Mouse (Mus musculus): Measurements from ENCODE around the gene Inpp5k. TPM values are rescaled to one million over a fixed set of nuclear protein-coding genes. Genes with fewer than 3 reads are reported as not detected.

The Inpp5k gene
- total and polyA plus RNA-seq, 2 experiments from 2014 or later = 29.2 to 64.6 TPM

GRCm38 (mm10) chr11:75651426-75652221 lies 20.8 kb downstream of the Inpp5k start:
- H3K9ac ChIP-seq (replicated peaks; ENCODE audit: low read depth, low read length) = peak overlapping the region; percentile 83
- no peak for TF ChIP-seq EP300 (IDR thresholded peaks at IDR 0.05; ENCODE audit: low read depth)
- no peak for TF ChIP-seq CTCF (IDR thresholded peaks at IDR 0.05; ENCODE audit: low read depth)
- H3K27me3 ChIP-seq (ENCODE audit: control insufficient read depth, insufficient read depth, low read length) = no peaks in the 10 kb centered on the region
- DNase-seq (ENCODE audit: low spot score) (peak; percentile 79), ATAC-seq (ENCODE audit: insufficient read depth, low read depth) (peak; percentile 39)
- peak overlapping the region; percentile 77 for H3K4me3 ChIP-seq (ENCODE audit: low read depth, low read length)
- WGBS = 0% methylated on average over 54 of the region's 54 CpGs
- no peaks in the 10 kb centered on the region for H3K9me3 ChIP-seq (replicated peaks; ENCODE audit: control insufficient read depth, low read length)
- H3K27ac ChIP-seq (ENCODE audit: low read depth) = peak overlapping the region; percentile 95
- peak overlapping the region; percentile 81 for H3K4me2 ChIP-seq (ENCODE audit: low read depth, low read length)
- no peaks in the 10 kb centered on the region for H3K36me3 ChIP-seq (replicated peaks; ENCODE audit: control insufficient read depth, insufficient read depth, low read length)
- H3K4me1 ChIP-seq (ENCODE audit: control insufficient read depth, insufficient read depth) = peaks cover 47% of the 10 kb centered on the region

- Histone ChIP-seq H3K27ac (ENCODE audit: low read depth) (peak overlapping the region; percentile 95), H3K36me3 (replicated peaks; ENCODE audit: control insufficient read depth, insufficient read depth, low read length) (peaks cover 3% of the 10 kb centered on the region; the same call in 1 of the 2 replicates), H3K4me2 (ENCODE audit: low read depth, low read length) (peak overlapping the region; percentile 81), H3K27me3 (ENCODE audit: control insufficient read depth, insufficient read depth, low read length) (no peaks in the 10 kb centered on the region), H3K4me3 (ENCODE audit: low read depth, low read length) (peak overlapping the region; percentile 77), H3K9me3 (replicated peaks; ENCODE audit: control insufficient read depth, low read length) (no peaks in the 10 kb centered on the region), H3K4me1 (ENCODE audit: control insufficient read depth, insufficient read depth) (peaks cover 51% of the 10 kb centered on the region), H3K9ac (replicated peaks; ENCODE audit: low read depth, low read length) (peak overlapping the region; percentile 83)
- no peak for ATAC-seq (ENCODE audit: insufficient read depth, low read depth)
- TF ChIP-seq EP300 (IDR thresholded peaks at IDR 0.05; ENCODE audit: low read depth) (no peak), CTCF (IDR thresholded peaks at IDR 0.05; ENCODE audit: low read depth) (no peak)
- 28% methylated on average over 20 of the region's 20 CpGs for WGBS
- DNase-seq (ENCODE audit: low spot score) = no peak
Measured at GRCm38 (mm10) chr11:75652222-75652941, 21.6 kb downstream of the Inpp5k start.

GRCm38 (mm10) chr11:75652942-75653684 lies 22.3 kb downstream of the Inpp5k start:
- Histone ChIP-seq H3K4me1 (ENCODE audit: control insufficient read depth, insufficient read depth) (peaks cover 46% of the 10 kb centered on the region), H3K4me3 (ENCODE audit: low read depth, low read length) (peak overlapping the region; percentile 53), H3K27me3 (ENCODE audit: control insufficient read depth, insufficient read depth, low read length) (no peaks in the 10 kb centered on the region), H3K27ac (ENCODE audit: low read depth) (peak overlapping the region; percentile 98), H3K9ac (replicated peaks; ENCODE audit: low read depth, low read length) (peak overlapping the region; percentile 36), H3K9me3 (replicated peaks; ENCODE audit: control insufficient read depth, low read length) (no peaks in the 10 kb centered on the region), H3K36me3 (replicated peaks; ENCODE audit: control insufficient read depth, insufficient read depth, low read length) (peaks cover 10% of the 10 kb centered on the region), H3K4me2 (ENCODE audit: low read depth, low read length) (peak overlapping the region; percentile 81)
- peak; percentile 18 for DNase-seq (ENCODE audit: low spot score)
- TF ChIP-seq EP300 (IDR thresholded peaks at IDR 0.05; ENCODE audit: low read depth) = no peak
- peak; percentile 11; the same call in 1 of the 2 replicates for TF ChIP-seq CTCF (IDR thresholded peaks at IDR 0.05; ENCODE audit: low read depth)
- WGBS = 36% methylated on average over 14 of the region's 14 CpGs
- ATAC-seq (ENCODE audit: insufficient read depth, low read depth) = no peak

GRCm38 (mm10) chr11:75653781-75654470 lies 23.1 kb downstream of the Inpp5k start:
- peaks cover 38% of the 10 kb centered on the region for H3K4me1 ChIP-seq (ENCODE audit: control insufficient read depth, insufficient read depth)
- H3K4me2 ChIP-seq (ENCODE audit: low read depth, low read length) = peak overlapping the region; percentile 81
- TF ChIP-seq EP300 (IDR thresholded peaks at IDR 0.05; ENCODE audit: low read depth) = peak; percentile 82; the same call in 1 of the 2 replicates
- no peak for TF ChIP-seq CTCF (IDR thresholded peaks at IDR 0.05; ENCODE audit: low read depth)
- under 1% methylated on average over 42 of the region's 45 CpGs for WGBS
- no peaks in the 10 kb centered on the region for H3K27me3 ChIP-seq (ENCODE audit: control insufficient read depth, insufficient read depth, low read length)
- peak overlapping the region; percentile 36 for H3K9ac ChIP-seq (replicated peaks; ENCODE audit: low read depth, low read length)
- H3K27ac ChIP-seq (ENCODE audit: low read depth) = peak overlapping the region; percentile 98
- peaks cover 18% of the 10 kb centered on the region for H3K36me3 ChIP-seq (replicated peaks; ENCODE audit: control insufficient read depth, insufficient read depth, low read length)
- DNase-seq (ENCODE audit: low spot score) (peak; percentile 89), ATAC-seq (ENCODE audit: insufficient read depth, low read depth) (peak; percentile 71)
- H3K4me3 ChIP-seq (ENCODE audit: low read depth, low read length) = peak overlapping the region; percentile 53
- no peaks in the 10 kb centered on the region for H3K9me3 ChIP-seq (replicated peaks; ENCODE audit: control insufficient read depth, low read length)

Measured in heart, postnatal 0 days (tissue).